Mouse (Mus musculus): Measurements from ENCODE around the gene Prpf38b.

DNA sequence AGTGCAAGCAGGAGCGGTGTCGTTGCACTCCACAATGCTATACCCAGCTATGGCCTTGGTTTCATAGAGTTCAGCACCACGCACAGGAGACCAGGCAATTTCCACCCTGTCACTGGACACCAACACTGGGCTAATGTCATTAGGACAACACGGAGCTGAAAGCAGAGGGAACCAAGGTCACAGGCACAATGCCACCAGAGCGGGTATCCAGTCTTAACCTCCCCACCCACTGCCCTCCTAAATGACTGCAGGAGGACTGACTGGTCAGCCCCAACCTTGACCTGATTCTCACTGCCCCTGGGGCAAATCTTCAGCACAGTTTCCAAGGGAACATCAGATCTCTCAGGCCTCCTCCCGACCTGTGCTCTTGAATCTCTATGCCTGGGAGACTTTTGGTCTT is 40.9 kb downstream of the Prpf38b start:
- TF ChIP-seq EP300 (IDR thresholded peaks at IDR 0.05; ENCODE audit: low read length) (no peak), POLR2A (IDR thresholded peaks at IDR 0.05; ENCODE audit: low read depth, low read length) (no peak)
